Mouse (Mus musculus) heart, adult 2 months (tissue): Measurements from ENCODE around the gene 2210016F16Rik. TPM values are rescaled to one million over a fixed set of nuclear protein-coding genes. Genes with fewer than 3 reads are reported as not detected.
"Not testable (repeated sequence)": the region's sequence is repeated elsewhere in the genome, so short reads cannot be mapped to it uniquely, and the experiment has no call there.

Experiments
- DNase-seq, 2 experiments: peaks; one replicate each; pipeline ENCODE4 v3.0.0; 2021
- H3K27ac ChIP-seq: fragments of 200-600 bp; 2 replicates; pipeline ENCODE4 v1.8.1; 2022
- H3K27me3 ChIP-seq: fragments of 200-500 bp; 2 replicates; pipeline ENCODE4 v1.6.1; 2012; ENCODE audit warnings: mild to moderate bottlenecking, low read length, inconsistent platforms, mixed read lengths; ENCODE audit not compliant: control insufficient read depth, insufficient read depth
- H3K36me3 ChIP-seq: fragments of 200-500 bp; 2 replicates; pipeline ENCODE4 v1.6.1; 2012; ENCODE audit warnings: low read length, inconsistent platforms; ENCODE audit not compliant: control insufficient read depth, insufficient read depth
- H3K4me1 ChIP-seq: fragments of 200-500 bp; 2 replicates; pipeline ENCODE4 v1.6.1; 2011; ENCODE audit warnings: low read length; ENCODE audit not compliant: control insufficient read depth, insufficient read depth
- H3K4me3 ChIP-seq: fragments of 200-600 bp; 2 replicates; pipeline ENCODE4 v1.8.1; 2022
- H3K79me2 ChIP-seq: fragments of 200-500 bp; replicated peaks from 2 replicates; pipeline ENCODE4 v1.6.1; 2012; ENCODE audit warnings: mild to moderate bottlenecking, inconsistent platforms, low read length, moderate library complexity, mixed read lengths; ENCODE audit not compliant: control insufficient read depth, insufficient read depth
- H3K9ac ChIP-seq: fragments of 200-500 bp; 2 replicates; pipeline ENCODE4 v1.6.1; 2012; ENCODE audit warnings: low read depth, mild to moderate bottlenecking, control low read depth, inconsistent platforms, low read length, mixed read lengths
- CTCF ChIP-seq: fragments of 200-600 bp; IDR thresholded peaks from 2 replicates; pipeline ENCODE4 v1.8.1; 2022; ENCODE audit warnings: antibody characterized with exemption, mild to moderate bottlenecking, moderate library complexity
- EP300 ChIP-seq: fragments of 200-500 bp; IDR thresholded peaks from 2 replicates; pipeline ENCODE4 v1.6.1; 2011; ENCODE audit warnings: low read depth, low read length, control low read depth; ENCODE audit not compliant: insufficient read depth
- POLR2A ChIP-seq: fragments of 200-500 bp; IDR thresholded peaks from 2 replicates; pipeline ENCODE4 v1.6.1; 2011; ENCODE audit warnings: mild to moderate bottlenecking, low read depth, low read length, control low read depth; ENCODE audit not compliant: insufficient read depth
- WGBS: fragments of 180-500 bp; shearing (Covaris S2); methylation state at CpG from one replicate; pipeline ENCODE4 v1.1.7; 2018; 5-methylcytosine and 5-hydroxymethylcytosine counted together
- intact Hi-C: fragments of 180-260 bp; cut with DNase I; formaldehyde crosslinking; loops from one replicate; pipeline ENCODE4 v1.15.1; 2025
- polyA plus RNA-seq: library from polyadenylated mRNA; depleted of rRNA; stranded (reverse); fragments of >200 nt; gene quantifications from 2 replicates; pipeline ENCODE4 v1.2.3, GENCODE M21; 2012
- total RNA-seq, 2 experiments: library from RNA; stranded (reverse); gene quantifications; 2 replicates each; pipeline ENCODE4 v1.2.3; 2021

2210016F16Rik gene
- total and polyA plus RNA-seq, 3 experiments, result 10.4 to 17.5 (median 15.2) TPM

GRCm38 (mm10) chr13:58415838-58416237 lies 30.8 kb upstream of the 2210016F16Rik start:
- no peaks in the 10 kb centered on the region for H3K79me2 ChIP-seq
- H3K27ac ChIP-seq, result no peak overlapping the region
- H3K9ac ChIP-seq, result no peak overlapping the region
- no peaks in the 10 kb centered on the region for H3K4me1 ChIP-seq
- no peaks in the 10 kb centered on the region for H3K36me3 ChIP-seq
- peak in 1 of 2 experiments; percentile 16 for DNase-seq
- no peak overlapping the region for H3K4me3 ChIP-seq
- 54% methylated on average over 5 of the region's 5 CpGs for WGBS
- intact Hi-C loops, result no loop called here
- peak; percentile 11; the same call in 1 of the 2 replicates for TF ChIP-seq CTCF
- TF ChIP-seq POLR2A, result no peak
- TF ChIP-seq EP300, result no peak
- no peaks in the 10 kb centered on the region for H3K27me3 ChIP-seq

GRCm38 (mm10) chr13:58415374-58415773 lies 30.3 kb upstream of the 2210016F16Rik start:
- Histone ChIP-seq H3K4me1 (no peaks in the 10 kb centered on the region), H3K27me3 (no peaks in the 10 kb centered on the region), H3K4me3 (no peak overlapping the region), H3K9ac (no peak overlapping the region), H3K36me3 (no peaks in the 10 kb centered on the region), H3K27ac (no peak overlapping the region), H3K79me2 (no peaks in the 10 kb centered on the region)
- intact Hi-C loops, result no loop called here
- WGBS, result 50% methylated on average over 6 of the region's 6 CpGs
- TF ChIP-seq POLR2A (no peak), CTCF (no peak), EP300 (no peak)
- DNase-seq, result no peak

GRCm38 (mm10) chr13:58411073-58411472 lies 26.0 kb upstream of the 2210016F16Rik start:
- Histone ChIP-seq H3K36me3 (no peaks in the 10 kb centered on the region), H3K27ac (no peak overlapping the region), H3K4me1 (no peaks in the 10 kb centered on the region), H3K27me3 (no peaks in the 10 kb centered on the region), H3K4me3 (no peak overlapping the region), H3K79me2 (no peaks in the 10 kb centered on the region), H3K9ac (no peak overlapping the region)
- TF ChIP-seq EP300, result no peak
- no peak for TF ChIP-seq CTCF
- no peak for TF ChIP-seq POLR2A
- no peak for DNase-seq
- 91% methylated on average over 4 of the region's 4 CpGs for WGBS
- intact Hi-C loops, result no loop called here

GRCm38 (mm10) chr13:58403243-58403642 lies 18.2 kb upstream of the 2210016F16Rik start, which contains the start of gene Hnrnpk:
Gene Hnrnpk, minus strand, starts transcription at chr13:58403343.
- intact Hi-C loops, result loop anchor here (5.0 to 10.0 kb wide), 2 partner anchors 46 to 278 kb away; partner anchors contain the start of genes Hnrnpa0 and Kif27
- 6% methylated on average over 17 of the region's 17 CpGs for WGBS

GRCm38 (mm10) chr13:58402744-58403110 lies 17.7 kb upstream of the 2210016F16Rik start:
- H3K4me1 ChIP-seq, result 0 out of 2 replicates have a peak, but pooled peaks cover 1% of the 10 kb centered on the region
- intact Hi-C loops, result loop anchor here (5.0 to 10.0 kb wide), 2 partner anchors 45 to 278 kb away; partner anchors contain the start of genes Hnrnpa0 and Kif27
- H3K4me3 ChIP-seq, result peak overlapping the region; percentile 94
- H3K27ac ChIP-seq, result peak overlapping the region; percentile 100
- peaks cover 11% of the 10 kb centered on the region for H3K36me3 ChIP-seq
- H3K27me3 ChIP-seq, result no peaks in the 10 kb centered on the region
- WGBS, result under 1% methylated on average over 33 of the region's 48 CpGs
- H3K79me2 ChIP-seq, result peaks cover 4% of the 10 kb centered on the region
- TF ChIP-seq CTCF (no peak), POLR2A (no peak; the same call in 1 of the 2 replicates), EP300 (no peak)
- DNase-seq, result no peak
- H3K9ac ChIP-seq, result peak overlapping the region; percentile 92

More at GRCm38 (mm10) chr13:58403243-58403642, 18.2 kb upstream of the 2210016F16Rik start, which contains the start of gene Hnrnpk:
- not testable (repeated sequence) for DNase-seq, H3K36me3 ChIP-seq, H3K4me1 ChIP-seq, H3K79me2 ChIP-seq, H3K27me3 ChIP-seq
- Histone ChIP-seq H3K9ac (peak within 1 kb of the TSS; percentile 92), H3K4me3 (peak within 1 kb of the TSS; percentile 94), H3K27ac (peak within 1 kb of the TSS; percentile 100)

GRCm38 (mm10) chr13:58402003-58402743 lies 17.1 kb upstream of the 2210016F16Rik start, which contains the start of gene Rmi1:
Gene Rmi1, plus strand, starts transcription at chr13:58402248.
- DNase-seq, result peak; percentile 99

More at GRCm38 (mm10) chr13:58402003-58402743, 17.1 kb upstream of the 2210016F16Rik start, which contains the start of gene Rmi1:
- Histone ChIP-seq H3K27ac (peak within 1 kb of the TSS; percentile 100), H3K4me3 (peak within 1 kb of the TSS; percentile 94), H3K4me1 (peaks cover 2% of the 10 kb centered on the region; the same call in 1 of the 2 replicates), H3K27me3 (no peaks in the 10 kb centered on the region), H3K9ac (peak within 1 kb of the TSS; percentile 92), H3K79me2 (peaks cover 4% of the 10 kb centered on the region), H3K36me3 (peaks cover 16% of the 10 kb centered on the region)
- intact Hi-C loops, result loop anchor here (5.0 to 10.0 kb wide), 2 partner anchors 45 to 277 kb away; partner anchors contain the start of genes Hnrnpa0 and Kif27
- under 1% methylated on average over 89 of the region's 91 CpGs for WGBS
- peak; percentile 21; the same call in 1 of the 2 replicates for TF ChIP-seq CTCF
- peak; percentile 99 for TF ChIP-seq POLR2A
- TF ChIP-seq EP300, result peak; percentile 70
